Mouse (Mus musculus): ENCODE data around the gene Plxnc1. TPM values are rescaled to one million over a fixed set of nuclear protein-coding genes. Genes with fewer than 3 reads are reported as not detected.
A peak's percentile ranks its signal among the peaks of the same experiment; 100 is the strongest.

Plxnc1 gene
- total RNA-seq (2021), result 1 to 10 TPM; 6.2 to 6.9 TPM

DNA sequence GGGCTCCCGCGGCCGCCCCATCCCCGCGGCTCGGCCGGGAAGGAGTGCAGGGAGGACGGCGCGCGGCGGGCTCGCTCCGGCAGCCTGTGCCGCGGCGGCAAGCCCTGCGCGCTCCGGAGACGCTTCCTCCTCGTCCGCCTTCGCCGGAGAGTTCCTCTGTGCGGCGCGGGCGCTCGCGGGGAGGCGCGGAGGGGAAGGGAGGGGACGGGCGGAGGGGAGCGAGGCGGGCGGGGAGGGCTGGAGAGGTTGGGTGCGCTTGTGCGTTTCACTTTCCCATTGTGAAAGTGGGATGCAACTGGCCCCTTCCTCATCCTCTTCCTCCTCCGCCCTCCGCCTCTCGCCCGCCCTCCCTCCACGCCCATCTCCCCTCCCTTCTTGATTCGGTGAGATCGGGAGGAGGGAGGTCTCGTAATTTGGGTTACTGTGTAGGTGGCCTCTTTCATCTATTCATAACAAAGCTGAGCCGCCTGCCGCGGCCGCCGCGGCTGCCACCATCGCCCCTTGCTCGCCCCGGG, at the start of gene Plxnc1:
Plxnc1 (minus strand) TSS at position 145 of the 515 bp plus-strand sequence.
- peak; percentile 57 for DNase-seq

DNA sequence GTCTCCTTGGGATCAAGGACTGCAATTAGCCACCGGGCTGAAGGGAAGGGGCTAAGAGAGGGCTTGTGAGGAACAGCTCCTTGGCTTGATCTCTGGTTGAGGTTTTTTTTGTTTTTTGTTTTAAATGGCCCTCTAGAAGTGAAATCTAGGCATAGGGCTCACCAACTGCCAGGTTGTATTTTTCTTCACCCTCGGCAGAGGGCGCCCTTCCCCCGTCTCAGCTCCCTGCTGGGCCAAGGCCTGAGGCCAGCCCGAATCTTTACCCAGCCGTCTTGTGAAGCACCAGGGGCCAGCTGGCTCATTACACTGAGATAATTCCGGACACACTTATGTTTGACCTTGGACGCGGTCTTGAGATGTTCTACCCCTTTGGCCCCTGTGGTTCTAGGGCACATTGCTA, 47.5 kb upstream of the Plxnc1 start:
- DNase-seq, result peak; percentile 93

DNA sequence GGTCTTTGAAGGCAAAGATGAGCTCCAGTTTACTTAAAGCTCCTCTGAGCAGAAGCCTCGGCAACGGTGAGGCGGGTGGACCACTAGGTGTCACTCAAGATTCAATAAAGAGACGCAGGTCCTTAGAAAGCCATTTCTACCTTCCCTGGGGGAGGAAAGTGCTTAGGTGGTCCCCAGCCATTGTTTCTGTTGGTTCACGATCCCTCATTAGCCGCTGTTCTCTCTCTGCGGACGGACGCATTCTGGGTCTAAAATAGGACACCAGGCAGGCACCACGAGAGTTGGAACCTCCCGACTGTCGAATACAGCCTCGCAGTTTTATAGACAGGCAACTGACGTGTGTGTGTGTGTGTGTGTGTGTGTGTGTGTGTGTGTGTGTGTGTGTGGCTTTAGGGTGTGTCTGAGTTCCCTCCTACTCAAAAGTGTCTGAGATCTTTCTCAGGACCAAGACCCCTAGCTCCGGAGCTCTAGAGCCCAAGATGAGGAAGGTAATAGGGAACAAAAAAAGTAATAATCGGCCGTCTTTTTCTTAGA, 47.0 kb upstream of the Plxnc1 start:
- DNase-seq, result peak; percentile 78

DNA sequence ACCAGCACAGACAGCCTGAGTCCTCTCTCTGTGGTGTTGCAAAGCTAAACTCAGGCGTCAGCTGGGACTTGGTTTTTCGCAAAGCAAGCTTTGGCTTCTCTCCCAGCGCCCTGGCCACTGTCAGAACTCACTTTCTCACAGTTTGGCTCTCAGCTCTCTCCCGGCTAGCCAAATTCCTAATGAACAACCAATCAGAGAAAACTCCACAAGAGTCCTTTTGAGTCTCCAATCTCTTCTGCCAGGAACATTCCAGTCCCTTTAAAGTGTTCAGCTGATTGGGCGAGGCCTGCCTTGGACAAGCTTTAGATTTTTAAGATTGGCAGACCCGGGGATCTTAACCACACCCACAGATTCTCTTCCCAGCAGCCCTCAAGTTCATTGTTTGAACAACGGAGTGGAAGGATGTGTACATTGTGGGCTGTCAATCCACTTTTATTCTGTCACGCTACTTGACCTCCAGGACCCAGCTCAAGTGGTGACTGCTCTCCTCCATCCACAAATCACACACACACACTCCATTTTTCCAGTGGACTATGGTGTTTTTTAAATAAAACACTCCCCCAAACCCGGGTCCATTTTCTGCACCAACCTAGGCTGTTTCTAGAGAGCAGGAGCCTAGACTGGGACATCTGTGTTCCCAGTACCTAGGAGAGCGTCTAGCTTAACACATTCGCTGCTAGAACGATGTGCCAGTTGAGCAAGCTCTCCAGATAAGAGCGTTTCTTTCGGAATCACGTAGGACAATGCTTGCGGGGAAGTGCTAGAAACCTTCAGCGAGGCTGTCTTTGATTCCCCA, 46.3 kb upstream of the Plxnc1 start:
- peak; percentile 91 for DNase-seq

DNA sequence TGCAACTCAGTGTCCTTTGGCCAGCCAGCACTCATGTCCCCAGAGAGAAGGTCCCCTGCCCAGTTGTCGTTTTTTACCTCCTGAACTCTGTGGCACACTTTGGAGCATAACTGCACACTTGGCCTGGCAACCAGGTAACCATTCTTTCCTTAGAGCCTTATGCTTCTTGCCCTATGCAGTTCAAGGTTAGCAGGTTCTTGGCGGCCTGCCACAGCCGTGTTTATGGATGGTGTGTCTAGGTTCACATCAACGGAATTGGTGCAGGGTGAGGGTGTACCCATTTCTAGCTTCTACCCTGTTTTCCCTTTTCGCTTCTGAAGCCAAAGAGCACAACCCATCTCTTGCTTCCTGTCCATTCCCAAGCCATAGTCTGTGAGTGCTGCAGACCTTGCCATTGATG, 44.7 kb upstream of the Plxnc1 start:
- peak; percentile 33 for DNase-seq

DNA sequence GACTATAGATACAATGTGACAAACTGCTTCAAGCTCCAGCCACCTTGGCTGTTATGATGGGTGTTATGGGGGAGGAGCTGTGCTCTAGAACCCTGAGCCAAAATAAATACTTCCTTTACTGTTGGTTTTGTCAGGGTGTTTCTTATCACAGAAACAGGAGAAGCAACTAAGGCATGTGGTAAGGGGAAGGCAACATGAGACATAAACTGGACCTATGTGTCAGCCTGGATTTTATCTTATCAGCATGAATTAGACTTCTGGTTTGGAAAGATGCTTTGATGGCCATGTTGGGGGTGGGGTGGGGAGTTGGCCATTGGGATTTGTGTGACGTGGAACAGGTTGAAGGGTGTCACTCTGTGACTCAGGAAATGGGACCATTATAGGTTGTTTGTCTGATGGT, 40.5 kb upstream of the Plxnc1 start:
- DNase-seq, result no peak

DNA sequence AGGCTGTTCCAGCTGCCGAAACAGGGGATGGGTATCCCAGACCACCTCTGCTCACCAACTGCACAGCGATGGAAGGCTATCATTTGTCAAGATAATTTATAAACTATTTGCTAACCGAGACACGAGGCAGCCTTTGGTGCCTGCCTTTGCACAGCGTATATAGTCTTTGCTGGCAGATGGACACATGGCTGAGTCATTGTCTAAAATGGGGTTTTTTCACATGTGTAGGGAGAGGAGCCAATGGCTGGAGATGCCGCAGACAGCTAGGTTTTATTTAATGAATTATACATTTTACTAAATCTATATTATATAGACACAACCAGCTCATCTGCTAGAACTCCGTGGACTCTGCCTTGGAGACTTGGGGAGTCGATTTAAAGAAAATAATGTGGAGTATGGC, 37.9 kb upstream of the Plxnc1 start:
- no peak for DNase-seq

DNA sequence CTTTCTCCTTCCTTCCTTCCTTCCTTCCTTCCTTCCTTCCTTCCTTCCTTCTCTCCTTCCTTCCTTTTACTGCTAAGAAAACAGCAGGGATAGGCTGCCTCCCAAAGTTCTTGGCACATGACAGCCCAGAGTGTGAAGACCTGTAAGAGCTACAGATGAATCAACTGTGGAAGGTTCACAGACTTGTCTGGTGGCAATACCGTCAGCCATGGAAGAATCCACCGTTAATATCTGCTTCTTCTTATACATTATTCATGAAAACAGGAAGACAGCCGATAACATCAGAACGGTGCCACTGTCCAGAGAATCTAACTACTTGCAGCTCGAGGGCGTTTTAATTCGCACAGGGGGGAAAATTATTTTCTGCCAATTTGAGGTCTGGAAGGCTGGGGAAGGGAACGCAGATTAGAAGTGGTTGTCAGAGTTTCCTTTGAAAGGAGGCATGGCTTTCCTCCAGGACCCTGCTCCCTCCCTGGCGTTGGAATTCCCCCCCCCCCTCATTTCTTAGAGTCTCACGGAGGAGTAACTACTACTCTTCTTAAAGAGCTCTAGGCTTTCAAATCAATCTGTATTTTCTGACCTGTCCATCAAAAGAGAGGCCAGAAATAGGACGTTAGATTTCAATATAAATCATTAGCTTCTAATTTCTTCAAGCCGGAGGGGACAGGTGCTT, 37.0 kb upstream of the Plxnc1 start:
- no peak for DNase-seq

DNA sequence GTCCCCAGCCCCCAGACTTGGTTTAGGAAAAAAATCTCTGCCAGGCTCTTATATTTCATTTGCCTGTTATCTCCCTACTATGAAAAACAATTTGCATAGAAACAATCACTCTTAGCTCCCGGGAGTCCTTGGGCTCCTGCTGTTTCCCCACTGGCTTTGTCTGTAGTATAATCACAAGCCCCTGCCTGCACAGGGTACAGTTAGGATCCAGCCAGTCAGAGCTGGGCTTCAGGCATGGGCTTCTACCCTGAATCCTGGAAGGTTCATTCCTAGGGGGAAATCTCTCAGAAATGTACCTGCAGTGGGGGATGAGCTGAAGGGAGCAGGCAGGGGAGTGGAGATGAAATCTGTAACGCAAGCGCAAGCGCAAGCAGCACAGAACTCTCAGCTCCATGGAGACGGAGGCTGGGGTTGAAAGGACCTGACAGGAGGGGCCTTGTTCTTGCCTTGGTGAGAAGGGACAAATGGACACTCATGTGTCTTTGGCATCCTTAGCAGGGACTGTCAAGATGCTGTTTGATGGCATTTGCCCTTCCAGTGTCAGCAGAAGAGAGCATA, 33.7 kb upstream of the Plxnc1 start:
- DNase-seq, result no peak

DNA sequence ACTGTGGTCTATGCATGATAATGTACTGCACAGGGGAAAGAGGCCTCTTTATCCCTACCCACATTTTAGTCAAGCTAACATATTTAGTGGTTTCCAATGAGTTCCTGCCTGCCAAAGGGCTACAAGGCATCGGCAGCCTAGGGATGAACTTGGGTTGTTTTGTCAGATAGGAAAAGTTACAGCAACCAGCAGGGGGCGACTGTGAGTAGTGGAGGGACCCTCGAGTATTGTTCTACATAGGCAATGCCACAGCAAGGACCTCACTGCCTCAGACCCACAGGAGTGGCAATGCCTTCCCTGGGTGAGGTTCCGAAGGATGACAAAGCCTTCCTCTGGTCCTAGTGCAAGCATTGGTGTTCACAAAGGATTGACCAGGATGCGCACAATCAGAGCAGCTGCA, 31.7 kb upstream of the Plxnc1 start:
- DNase-seq, result peak; percentile 46

DNA sequence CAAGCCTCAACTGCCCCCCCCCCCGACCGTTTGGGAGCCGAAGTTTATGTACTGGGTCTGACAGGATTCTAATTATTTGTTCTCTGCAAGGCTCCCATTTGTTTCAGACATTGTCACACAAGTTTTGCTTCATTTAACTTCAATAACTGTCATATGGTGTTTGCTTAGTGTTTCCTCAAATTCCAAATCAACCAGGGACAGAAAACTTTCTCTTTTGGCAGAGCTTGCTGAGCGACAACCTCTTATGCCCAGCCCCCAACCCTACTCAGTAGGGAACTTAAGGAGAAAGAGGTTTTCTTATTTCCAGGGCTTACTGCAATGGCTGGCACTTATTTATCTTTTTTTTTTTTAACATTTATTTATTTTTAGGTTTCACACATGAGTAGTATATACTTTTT, 30.5 kb upstream of the Plxnc1 start:
- DNase-seq, result no peak

DNA sequence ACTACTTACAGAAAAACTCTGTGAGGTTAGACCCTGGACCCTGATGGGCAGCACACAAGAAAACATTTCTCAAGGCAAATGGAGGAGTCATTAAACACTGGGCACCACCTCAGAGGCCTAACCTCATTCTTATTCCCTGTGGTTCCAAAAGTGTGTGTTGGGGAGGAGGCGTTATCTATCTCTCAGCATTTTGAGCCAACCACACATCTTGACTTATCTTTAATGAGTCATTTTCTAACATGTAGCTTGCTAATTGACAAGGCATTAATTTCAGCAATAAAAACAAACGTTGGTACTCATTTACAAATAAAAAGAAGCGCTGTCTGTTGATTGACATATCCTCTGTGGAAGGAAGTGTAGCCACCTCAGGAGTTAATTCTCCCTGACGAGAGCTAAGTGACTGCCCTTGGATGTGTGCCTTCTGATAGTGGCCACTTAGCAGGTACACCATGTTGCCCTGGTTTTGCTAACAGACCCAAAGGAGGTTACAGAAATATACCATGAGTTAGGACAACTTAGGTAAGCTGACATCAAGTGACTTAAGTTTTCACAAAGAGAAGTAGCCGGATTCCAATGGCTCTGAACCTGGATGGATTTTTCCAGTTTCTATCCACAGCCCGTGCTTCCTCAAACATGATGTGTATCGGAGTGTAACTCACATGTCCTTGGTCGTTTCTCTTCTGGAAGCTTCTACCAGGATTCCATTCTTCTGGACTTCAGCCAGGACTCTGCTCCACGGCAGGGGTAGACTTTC, 29.9 kb upstream of the Plxnc1 start:
- DNase-seq, result peak; percentile 43

DNA sequence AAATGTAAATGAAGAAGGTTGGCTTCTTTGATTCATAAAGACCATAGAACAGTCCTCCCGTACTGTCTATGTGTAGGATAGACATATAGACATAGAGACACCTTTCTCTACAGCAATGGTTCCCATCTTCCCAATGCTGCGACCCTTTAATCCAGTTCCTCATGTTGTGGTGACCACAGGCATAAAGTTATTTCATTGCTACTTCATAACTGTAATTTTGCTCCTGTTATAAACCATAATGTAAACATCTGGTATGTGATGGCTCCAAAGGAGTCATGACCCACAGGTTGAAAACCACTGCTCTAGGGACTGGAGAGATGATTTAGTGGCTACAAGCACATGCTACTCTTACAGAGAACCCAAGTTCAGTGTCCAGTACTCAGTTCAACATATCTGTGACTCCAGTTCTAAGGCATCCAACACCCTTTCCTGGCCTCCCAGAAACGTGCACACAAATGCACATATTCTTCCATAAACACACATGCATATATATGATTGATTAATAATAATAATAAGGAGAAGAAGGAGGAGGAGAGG, 27.1 kb upstream of the Plxnc1 start:
- no peak for DNase-seq

DNA sequence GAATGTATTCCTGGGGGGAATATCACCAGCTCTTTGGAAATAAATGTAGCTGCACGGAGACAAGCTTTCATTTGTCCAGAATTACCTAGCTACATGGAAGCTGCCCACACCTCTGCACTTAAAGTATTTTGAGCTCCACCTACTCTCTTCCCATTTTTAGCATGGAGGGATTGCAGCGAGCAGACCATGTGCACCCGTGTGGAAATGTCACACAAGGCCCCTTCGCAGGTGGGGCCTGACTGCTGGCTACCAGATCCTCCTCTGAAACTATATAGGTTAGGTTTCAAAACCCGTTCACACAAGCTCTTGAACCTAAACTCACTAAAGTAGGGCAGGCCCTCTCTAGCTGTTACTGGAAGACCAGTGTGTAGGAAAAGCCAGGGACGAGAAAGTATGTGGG, 25.6 kb upstream of the Plxnc1 start:
- no peak for DNase-seq

DNA sequence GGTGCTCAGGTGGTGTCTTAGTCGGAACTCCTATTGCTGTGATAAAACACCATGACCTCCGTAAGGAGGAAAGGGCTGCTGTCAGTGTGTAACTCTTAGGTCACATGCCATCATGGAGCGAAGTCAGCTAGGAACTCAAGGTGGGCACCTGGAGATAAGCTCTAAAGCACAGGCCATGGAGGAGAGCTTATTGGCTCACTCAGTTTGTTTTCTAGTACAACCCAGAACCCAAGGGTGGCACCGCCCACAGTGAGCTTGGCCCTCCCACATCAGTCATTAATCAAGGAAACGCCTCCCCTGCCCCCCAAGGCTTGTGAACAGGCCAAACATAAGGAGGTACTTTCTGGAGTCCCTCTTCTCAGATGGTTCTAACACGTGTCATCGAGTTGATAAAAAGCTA, 22.8 kb upstream of the Plxnc1 start:
- no peak for DNase-seq

DNA sequence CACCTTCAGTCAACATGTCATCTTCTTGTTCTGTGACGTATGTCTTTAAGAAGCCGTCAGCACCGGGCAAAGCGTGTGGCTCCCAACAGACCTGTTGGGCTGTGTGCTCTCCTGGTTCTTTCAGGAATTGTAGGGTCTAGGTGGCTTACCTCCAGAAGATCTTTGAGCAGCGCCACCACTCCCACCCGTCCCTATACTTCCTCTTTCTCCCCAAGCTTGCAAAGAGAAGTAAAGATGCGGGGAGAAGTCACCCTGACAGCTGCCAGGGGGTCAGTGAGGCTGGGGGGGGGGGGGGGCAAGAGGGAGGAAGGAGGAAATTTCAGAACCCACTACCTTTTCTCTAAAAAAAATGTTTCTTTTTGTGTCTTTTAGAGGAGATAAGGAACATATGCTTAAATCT, 22.2 kb upstream of the Plxnc1 start:
- no peak for DNase-seq

DNA sequence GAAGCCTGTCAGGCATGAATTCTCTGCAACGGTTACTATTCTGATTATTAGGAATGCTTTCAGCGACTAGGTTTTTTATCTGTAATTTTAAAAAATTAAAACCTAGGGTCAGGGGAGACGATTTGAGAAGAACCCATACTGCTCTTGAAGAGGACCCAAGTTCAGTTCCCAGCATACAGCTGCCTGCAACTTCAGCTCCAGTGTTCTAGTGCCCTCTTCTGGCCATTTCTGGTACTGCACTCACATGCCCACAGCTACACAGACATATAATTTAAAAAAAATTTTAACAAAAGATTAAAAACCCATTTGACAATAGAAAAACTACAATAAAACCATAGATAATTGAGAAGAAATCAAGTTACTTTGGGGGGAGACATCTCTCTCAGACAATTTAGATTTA, 20.5 kb upstream of the Plxnc1 start:
- no peak for DNase-seq

DNA sequence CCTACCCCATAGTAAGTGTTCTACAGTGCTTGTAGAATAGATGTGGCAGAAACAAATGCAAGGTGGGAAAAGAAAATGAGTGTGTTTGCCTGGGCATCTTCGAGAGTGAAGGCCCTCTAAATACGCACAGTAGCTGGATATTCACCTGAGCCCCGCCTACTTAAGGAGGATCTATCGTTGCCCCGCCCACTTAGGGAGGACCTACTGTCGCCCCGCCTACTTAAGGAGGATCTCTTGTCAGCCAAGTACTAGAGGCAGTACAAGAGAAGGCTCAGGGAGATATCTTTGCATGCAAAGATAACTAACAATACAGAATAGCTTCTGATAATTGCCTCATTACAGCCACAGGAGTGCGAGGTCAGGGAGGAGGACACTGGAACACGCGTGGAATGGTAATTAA, 17.4 kb upstream of the Plxnc1 start:
- DNase-seq, result no peak

DNA sequence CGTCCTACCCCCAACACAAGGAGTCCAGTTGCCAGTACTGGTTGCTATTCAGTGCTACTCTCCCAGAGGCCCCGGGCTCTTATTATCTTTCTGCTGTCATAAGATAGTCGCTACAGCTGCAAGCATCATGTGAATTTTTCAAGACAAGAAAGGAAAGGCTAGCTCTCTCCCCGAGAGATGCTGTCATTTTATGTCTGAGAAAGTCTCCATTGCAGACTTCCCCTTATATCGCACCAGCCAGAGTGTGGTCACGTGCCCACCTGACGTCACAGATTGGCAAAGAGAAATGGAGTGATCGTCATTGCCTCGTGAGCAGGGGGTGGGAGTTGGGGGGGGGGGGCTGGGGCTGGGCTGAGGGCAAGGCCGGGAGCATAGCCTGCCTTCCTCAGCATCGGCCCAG, 16.6 kb upstream of the Plxnc1 start:
- DNase-seq, result peak; percentile 70

DNA sequence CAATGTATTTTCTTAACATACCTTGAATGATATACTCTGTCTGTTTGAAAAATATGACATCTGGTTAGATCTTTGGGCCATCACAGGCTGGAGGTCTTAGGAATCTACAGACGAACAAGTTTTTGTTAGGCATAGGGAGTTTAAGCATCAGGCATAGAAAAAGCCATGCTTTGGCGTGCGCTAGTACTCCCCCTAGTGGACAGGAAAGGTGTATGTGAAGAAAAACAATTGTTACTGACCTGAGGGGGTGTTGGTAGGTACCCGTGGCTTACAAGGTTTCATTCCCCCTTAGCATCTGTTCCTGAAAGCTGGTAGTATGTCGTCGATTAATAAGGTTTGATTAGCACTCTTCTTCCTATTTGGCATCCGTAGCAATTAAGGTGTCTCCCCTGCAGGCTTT, 13.7 kb upstream of the Plxnc1 start:
- DNase-seq, result peak; percentile 60

DNA sequence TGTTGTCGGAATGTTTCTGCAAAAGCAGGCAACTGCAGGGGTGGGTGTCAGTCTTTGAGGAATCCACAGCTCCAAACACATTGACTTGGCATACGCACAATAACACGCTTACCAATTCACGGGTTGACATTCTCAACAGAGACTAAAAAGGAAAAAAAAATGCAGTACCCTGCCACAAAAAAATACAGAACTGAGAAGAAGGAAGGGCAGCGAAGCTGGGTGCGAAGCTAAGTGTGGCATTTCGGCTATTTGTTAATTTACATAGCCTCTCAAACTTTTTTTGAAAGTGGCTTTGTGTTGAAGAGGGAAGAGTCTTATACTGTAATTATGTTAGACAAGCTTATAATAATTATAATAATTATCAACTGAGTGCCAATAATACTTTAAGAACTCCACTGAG, 13.1 kb upstream of the Plxnc1 start:
- no peak for DNase-seq

DNA sequence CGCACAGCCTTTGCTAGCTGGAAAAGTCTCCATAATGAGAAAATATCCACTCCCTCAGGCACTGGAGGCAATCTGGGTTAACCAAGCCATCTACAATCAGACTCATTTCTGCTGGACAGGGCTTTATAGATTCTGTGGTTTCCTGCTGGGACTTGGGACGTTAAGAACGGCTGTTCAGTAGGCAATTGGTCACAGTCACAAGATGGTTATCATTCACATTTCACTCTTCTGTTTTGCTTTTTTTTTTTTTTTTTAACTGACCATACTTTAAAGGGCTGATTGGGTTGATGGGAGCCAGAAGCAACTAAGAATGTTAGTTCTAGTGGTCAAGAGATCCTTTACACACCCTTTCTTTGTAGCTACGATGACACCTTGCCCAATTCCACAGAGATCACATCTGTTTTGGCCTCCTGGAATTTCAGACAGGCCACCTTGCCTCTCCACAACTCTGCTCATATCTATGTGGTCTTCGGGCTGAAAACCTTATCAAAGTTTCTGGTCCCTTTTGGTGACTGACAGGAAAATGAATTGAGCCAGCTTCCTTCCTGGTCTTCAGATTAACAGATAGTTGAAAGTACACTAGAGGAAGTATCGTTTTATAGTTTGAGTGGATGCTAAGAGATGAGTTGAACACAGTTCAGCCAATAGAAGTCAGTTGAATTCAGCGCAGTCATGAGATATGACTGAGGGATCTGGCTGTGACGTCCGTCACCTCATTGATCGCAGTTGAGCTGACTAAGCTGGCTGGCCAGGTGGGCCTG, 3.5 kb upstream of the Plxnc1 start:
- no peak for DNase-seq
